Mouse (Mus musculus): ENCODE results near the gene Gan. TPM values are rescaled to one million over a fixed set of nuclear protein-coding genes. Genes with fewer than 3 reads are reported as not detected.

Gan gene
- polyA plus RNA-seq, 1 experiment from 2014 or later, result 1.6 TPM

DNA sequence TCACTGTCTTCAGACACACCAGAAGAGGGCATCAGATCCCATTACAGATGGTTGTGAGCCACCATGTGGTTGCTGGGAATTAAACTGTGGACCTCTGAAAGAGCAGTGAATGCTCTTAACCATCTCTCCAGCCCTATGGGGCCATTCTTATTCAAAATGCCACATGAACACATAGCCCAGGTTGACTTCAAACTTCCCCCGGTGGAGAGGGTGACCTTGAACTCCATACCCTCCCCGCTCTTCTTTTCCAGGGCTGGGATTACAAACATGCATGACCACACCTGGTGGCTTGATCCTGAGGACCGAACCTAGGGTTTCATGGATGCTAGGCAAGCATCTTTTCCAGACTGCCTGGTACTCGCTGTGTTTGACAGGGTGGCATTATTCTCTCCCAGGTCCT is 78.6 kb downstream of the Gan start:
- Histone ChIP-seq H3K4me3 (ENCODE audit: low read length) (no peak overlapping the region), H3K9ac (replicated peaks; ENCODE audit: low read length) (no peak overlapping the region), H3K4me2 (replicated peaks; ENCODE audit: low read depth, low read length) (no peak overlapping the region), H3K4me1 (ENCODE audit: insufficient read depth, low read length) (no peaks in the 10 kb centered on the region), H3K27ac (ENCODE audit: low read length) (no peak overlapping the region), H3K27me3 (ENCODE audit: insufficient read depth, low read length) (no peaks in the 10 kb centered on the region), H3K36me3 (ENCODE audit: insufficient read depth, low read length) (no peaks in the 10 kb centered on the region), H3K9me3 (ENCODE audit: low read length) (no peaks in the 10 kb centered on the region)
- WGBS, result 96% methylated on average over 4 of the region's 4 CpGs
- ATAC-seq (ENCODE audit: low FRiP score, low TSS enrichment), result no peak

DNA sequence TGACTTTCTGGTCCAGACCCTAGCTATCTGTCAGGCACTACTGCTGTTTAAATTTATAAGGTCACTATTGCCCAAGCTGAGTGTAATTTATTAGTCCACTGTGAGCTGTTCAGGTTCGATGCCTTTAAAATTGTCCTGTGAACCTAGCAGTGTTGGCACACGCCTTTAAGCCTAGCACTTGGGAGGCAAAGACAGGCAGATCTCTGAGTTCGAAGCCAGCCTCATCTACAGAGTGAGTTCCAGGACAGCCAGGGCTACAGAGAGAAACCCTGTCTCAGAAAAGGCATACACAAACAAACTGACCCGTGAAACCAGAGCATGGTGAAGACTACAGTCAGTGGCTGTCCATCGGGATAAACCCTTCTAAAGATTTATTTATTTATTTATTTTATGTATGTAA is 82.4 kb downstream of the Gan start:
- ATAC-seq (ENCODE audit: low FRiP score, low TSS enrichment), result no peak
- Histone ChIP-seq H3K4me1 (ENCODE audit: insufficient read depth, low read length) (no peaks in the 10 kb centered on the region), H3K9ac (replicated peaks; ENCODE audit: low read length) (no peak overlapping the region), H3K27ac (ENCODE audit: low read length) (no peak overlapping the region), H3K36me3 (ENCODE audit: insufficient read depth, low read length) (no peaks in the 10 kb centered on the region), H3K4me3 (ENCODE audit: low read length) (no peak overlapping the region), H3K27me3 (ENCODE audit: insufficient read depth, low read length) (no peaks in the 10 kb centered on the region), H3K4me2 (replicated peaks; ENCODE audit: low read depth, low read length) (no peak overlapping the region), H3K9me3 (ENCODE audit: low read length) (no peaks in the 10 kb centered on the region)
- WGBS, result 48% methylated on average over 5 of the region's 5 CpGs

DNA sequence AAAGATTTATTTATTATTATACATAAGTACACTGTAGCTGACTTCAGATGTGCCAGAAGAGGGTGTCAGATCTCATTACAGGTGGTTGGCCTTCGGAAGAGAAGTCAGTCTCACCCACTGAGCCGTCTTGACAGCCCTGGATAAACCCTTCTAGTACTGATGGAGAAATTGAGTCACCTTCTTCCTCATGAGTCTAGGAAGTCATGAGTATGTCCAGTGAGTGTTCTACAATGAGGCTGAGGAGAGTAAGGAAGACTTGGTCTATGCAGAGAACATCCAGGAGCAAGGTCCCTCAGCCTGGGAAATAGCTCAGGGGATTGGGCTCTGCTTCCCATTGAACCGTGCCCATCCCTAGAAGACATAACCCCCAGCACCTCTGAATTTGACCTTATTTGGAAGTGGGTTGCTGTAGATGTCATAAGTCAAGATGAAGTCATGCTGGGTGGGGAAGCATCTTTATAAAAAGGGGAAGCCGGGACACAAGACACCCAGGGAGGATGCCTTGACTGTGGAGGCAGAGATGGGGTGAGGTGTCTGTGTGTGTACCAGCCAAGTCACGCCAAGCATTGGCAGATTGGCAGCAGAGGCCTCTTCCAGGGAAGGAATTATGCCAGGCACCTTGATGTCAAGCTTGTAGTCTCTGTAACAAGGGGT is 83.0 kb downstream of the Gan start:
- Histone ChIP-seq H3K4me3 (ENCODE audit: low read length) (no peak overlapping the region), H3K4me2 (replicated peaks; ENCODE audit: low read depth, low read length) (no peak overlapping the region), H3K27ac (ENCODE audit: low read length) (no peak overlapping the region), H3K4me1 (ENCODE audit: insufficient read depth, low read length) (no peaks in the 10 kb centered on the region), H3K36me3 (ENCODE audit: insufficient read depth, low read length) (no peaks in the 10 kb centered on the region), H3K9me3 (ENCODE audit: low read length) (no peaks in the 10 kb centered on the region), H3K9ac (replicated peaks; ENCODE audit: low read length) (no peak overlapping the region), H3K27me3 (ENCODE audit: insufficient read depth, low read length) (no peaks in the 10 kb centered on the region)
- ATAC-seq (ENCODE audit: low FRiP score, low TSS enrichment), result no peak
- 64% methylated on average over 5 of the region's 5 CpGs for WGBS

DNA sequence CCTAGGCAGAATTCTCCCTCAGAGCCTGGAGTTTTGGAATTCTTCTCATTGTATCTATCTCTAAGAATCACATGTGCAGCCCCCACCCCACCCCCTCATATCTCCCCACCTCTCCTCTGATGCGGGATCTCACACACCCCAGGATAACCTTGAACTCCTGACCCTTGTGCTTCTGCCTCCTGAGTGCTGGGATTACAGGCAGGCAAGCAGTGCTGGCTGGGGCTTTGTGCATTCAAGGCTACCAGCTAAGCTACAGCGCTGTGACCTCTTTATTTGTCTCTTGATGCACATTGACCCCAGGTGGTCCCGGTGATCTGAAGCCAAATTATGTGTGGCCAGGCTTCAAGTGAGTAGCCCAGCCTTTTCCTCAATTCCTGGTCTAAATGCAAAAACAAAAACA is 83.9 kb downstream of the Gan start:
- no peak overlapping the region for H3K4me2 ChIP-seq (replicated peaks; ENCODE audit: low read depth, low read length)
- ATAC-seq (ENCODE audit: low FRiP score, low TSS enrichment), result no peak
- no peaks in the 10 kb centered on the region for H3K27me3 ChIP-seq (ENCODE audit: insufficient read depth, low read length)
- H3K4me3 ChIP-seq (ENCODE audit: low read length), result no peak overlapping the region
- H3K9me3 ChIP-seq (ENCODE audit: low read length), result no peaks in the 10 kb centered on the region
- no peaks in the 10 kb centered on the region for H3K36me3 ChIP-seq (ENCODE audit: insufficient read depth, low read length)
- H3K27ac ChIP-seq (ENCODE audit: low read length), result no peak overlapping the region
- WGBS, result 46% methylated on average over 3 of the region's 3 CpGs
- H3K9ac ChIP-seq (replicated peaks; ENCODE audit: low read length), result no peak overlapping the region
- no peaks in the 10 kb centered on the region for H3K4me1 ChIP-seq (ENCODE audit: insufficient read depth, low read length)

DNA sequence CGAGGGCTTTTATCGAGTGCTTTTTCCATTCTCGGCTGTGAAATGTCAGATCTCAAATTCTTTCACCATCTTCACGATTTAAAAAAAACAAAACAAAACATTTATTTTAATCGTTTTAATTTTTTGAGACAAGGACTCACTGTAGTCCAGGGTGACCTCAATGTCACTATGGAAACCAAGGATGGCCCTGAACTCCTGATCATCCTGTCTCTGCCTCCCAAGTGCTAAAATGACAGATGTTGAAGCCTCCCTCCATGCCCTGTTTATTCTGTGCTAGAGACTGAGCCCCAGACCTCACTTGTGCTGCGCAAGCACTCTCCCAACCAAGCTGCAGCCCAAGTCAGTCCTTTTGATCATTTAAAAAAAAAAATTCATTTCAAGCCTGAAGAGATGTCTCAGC is 84.4 kb downstream of the Gan start:
- no peaks in the 10 kb centered on the region for H3K36me3 ChIP-seq (ENCODE audit: insufficient read depth, low read length)
- no peaks in the 10 kb centered on the region for H3K4me1 ChIP-seq (ENCODE audit: insufficient read depth, low read length)
- H3K4me3 ChIP-seq (ENCODE audit: low read length), result no peak overlapping the region
- no peak overlapping the region for H3K4me2 ChIP-seq (replicated peaks; ENCODE audit: low read depth, low read length)
- no peak for ATAC-seq (ENCODE audit: low FRiP score, low TSS enrichment)
- no peak overlapping the region for H3K27ac ChIP-seq (ENCODE audit: low read length)
- H3K9ac ChIP-seq (replicated peaks; ENCODE audit: low read length), result no peak overlapping the region
- 67% methylated on average over 6 of the region's 6 CpGs for WGBS
- H3K9me3 ChIP-seq (ENCODE audit: low read length), result no peaks in the 10 kb centered on the region
- H3K27me3 ChIP-seq (ENCODE audit: insufficient read depth, low read length), result no peaks in the 10 kb centered on the region

DNA sequence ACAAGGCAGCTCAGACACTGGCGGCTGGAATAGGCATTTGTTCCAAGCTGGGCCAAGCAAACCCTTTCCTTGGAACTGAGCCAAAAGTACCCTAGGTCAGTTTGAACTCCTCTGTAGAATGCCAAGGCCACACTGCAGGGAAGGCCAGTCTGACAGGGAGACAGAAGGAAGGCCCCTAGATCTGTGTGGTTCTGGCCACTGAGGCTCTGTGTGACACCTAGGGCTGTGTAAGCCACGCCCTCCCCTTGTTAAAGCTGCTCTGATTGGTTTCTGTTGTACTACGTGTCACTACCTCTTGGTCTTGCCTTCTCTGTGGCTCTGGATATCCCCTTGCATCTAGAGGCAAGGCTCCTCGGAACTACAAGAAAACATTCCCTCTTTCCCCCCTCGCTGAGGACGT is 86.7 kb downstream of the Gan start:
- Histone ChIP-seq H3K4me2 (replicated peaks; ENCODE audit: low read depth, low read length) (no peak overlapping the region), H3K4me1 (ENCODE audit: insufficient read depth, low read length) (no peaks in the 10 kb centered on the region), H3K9ac (replicated peaks; ENCODE audit: low read length) (no peak overlapping the region), H3K4me3 (ENCODE audit: low read length) (no peak overlapping the region), H3K27me3 (ENCODE audit: insufficient read depth, low read length) (no peaks in the 10 kb centered on the region), H3K9me3 (ENCODE audit: low read length) (no peaks in the 10 kb centered on the region), H3K27ac (ENCODE audit: low read length) (no peak overlapping the region), H3K36me3 (ENCODE audit: insufficient read depth, low read length) (no peaks in the 10 kb centered on the region)
- peak; percentile 23; the same call in 1 of the 2 replicates for ATAC-seq (ENCODE audit: low FRiP score, low TSS enrichment)
- 47% methylated on average over 6 of the region's 6 CpGs for WGBS

DNA sequence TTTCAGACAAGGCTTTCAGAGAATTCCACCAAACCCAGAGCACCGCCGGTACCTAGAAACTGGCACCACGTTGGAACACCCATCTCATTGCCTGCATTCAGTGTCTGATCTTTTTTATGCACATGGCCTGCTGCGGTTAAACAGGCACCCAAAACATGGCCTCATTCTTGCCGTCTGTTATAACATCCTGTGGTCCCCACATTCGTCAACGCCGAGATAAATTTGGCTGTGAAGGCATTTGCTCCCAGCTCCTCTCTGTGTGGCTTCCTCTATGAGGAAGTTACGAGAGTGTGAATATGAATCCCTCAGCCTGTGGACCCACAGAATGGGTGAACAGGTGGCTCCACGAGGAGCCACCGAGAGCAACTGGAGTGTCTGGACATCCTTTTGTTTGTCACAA is 90.4 kb downstream of the Gan start:
- WGBS, result 79% methylated on average over 11 of the region's 11 CpGs
- no peaks in the 10 kb centered on the region for H3K9me3 ChIP-seq (ENCODE audit: low read length)
- H3K9ac ChIP-seq (replicated peaks; ENCODE audit: low read length), result no peak overlapping the region
- H3K27ac ChIP-seq (ENCODE audit: low read length), result no peak overlapping the region
- no peak overlapping the region for H3K4me3 ChIP-seq (ENCODE audit: low read length)
- no peaks in the 10 kb centered on the region for H3K4me1 ChIP-seq (ENCODE audit: insufficient read depth, low read length)
- ATAC-seq (ENCODE audit: low FRiP score, low TSS enrichment), result no peak
- H3K4me2 ChIP-seq (replicated peaks; ENCODE audit: low read depth, low read length), result no peak overlapping the region
- H3K36me3 ChIP-seq (ENCODE audit: insufficient read depth, low read length), result no peaks in the 10 kb centered on the region
- no peaks in the 10 kb centered on the region for H3K27me3 ChIP-seq (ENCODE audit: insufficient read depth, low read length)

DNA sequence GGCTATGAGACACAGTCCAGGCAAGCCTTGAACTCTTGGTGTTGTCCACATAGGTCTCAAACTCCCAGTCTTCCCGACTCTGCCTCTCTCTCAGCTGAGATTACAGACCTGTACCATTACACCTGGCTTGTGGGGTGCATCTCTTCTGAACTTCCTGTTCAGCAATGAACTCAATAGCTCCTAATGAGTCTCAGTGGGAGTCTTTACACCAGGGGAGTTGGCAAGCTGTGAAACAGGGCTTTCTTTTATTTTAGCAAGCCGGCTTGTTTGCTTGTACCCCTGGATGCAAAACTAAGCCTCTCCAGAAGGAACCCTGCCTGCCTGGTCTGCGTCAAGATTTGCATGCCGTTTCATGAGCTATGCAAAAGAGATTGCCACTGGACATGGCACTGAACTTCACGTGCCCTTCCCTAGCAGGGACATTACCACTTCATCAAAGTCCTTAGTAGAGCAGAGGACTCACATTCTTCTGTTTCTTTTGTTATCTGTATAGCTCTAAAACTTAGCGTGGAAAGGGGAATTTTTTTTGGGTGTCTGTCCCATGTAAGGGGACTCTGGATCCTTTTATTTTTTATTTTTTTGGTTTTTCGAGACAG is 93.2 kb downstream of the Gan start:
- Histone ChIP-seq H3K4me1 (ENCODE audit: insufficient read depth, low read length) (peaks cover 3% of the 10 kb centered on the region; the same call in 1 of the 2 replicates), H3K27me3 (ENCODE audit: insufficient read depth, low read length) (no peaks in the 10 kb centered on the region), H3K4me3 (ENCODE audit: low read length) (no peak overlapping the region), H3K9ac (replicated peaks; ENCODE audit: low read length) (no peak overlapping the region), H3K36me3 (ENCODE audit: insufficient read depth, low read length) (no peaks in the 10 kb centered on the region), H3K27ac (ENCODE audit: low read length) (no peak overlapping the region), H3K4me2 (replicated peaks; ENCODE audit: low read depth, low read length) (no peak overlapping the region), H3K9me3 (ENCODE audit: low read length) (no peaks in the 10 kb centered on the region)
- WGBS, result 51% methylated on average over 7 of the region's 7 CpGs
- ATAC-seq (ENCODE audit: low FRiP score, low TSS enrichment), result no peak

DNA sequence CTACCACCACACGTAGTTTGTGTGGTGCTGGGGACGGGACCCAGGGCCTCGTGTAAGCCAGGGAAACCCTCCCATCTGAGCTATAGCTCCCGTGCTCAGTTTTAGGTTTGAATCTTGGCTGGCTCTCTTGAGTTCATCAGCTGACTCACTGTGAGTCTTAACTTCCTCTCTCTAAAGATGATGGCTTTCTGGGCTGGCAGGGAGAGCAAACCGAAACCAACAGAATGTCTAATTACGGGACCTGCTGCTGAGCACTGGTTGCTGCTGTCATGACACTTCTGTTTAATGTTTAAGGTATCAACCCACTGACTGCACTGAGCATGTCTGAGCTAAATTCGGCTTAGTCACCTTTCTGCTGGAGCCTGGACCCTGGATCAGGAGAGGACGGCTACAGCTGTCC is 94.7 kb downstream of the Gan start:
- Histone ChIP-seq H3K36me3 (ENCODE audit: insufficient read depth, low read length) (no peaks in the 10 kb centered on the region), H3K9me3 (ENCODE audit: low read length) (no peaks in the 10 kb centered on the region)

DNA sequence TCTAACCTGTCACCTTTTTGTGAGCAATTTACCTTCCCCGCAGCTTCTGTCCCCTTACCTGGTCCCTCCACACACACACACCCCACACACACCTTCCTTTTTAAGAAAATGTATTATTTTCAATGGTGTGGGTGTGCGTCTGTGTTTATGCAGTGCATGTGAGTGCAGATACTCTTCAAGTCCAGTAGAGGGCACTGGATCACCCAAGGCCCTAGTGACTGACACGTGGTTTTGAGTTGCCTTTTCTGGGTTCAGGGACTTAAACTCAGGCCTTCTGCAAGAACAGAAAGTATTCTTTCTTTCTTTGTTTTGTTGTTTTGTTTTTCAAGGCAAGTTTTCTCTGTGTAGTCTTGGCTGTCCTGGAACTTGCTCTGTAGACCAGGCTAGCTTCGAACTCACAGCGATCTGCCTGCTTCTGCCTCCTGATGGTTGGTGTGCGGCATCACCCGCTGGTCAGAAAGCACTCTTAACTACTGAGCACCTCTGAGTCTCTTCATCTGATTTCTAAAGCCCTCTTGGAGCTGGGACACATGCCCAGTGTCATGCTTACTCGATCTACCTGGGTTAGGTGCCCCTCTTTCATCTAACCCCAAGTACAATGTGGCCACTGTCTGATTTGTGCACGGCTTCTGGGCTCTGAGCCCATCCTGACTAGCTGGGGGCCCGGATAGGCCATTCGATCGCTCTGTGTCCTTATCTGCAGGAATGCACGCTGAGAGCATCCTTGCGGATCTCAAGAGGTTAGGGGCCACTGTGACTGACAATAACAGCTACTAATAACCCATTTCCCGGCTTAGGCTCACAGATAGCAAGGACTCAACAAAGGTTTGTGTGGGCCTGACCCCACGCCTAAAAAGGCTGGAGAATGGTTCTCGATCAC is 95.7 kb downstream of the Gan start:
- Histone ChIP-seq H3K27me3 (ENCODE audit: insufficient read depth, low read length) (no peaks in the 10 kb centered on the region), H3K27ac (ENCODE audit: low read length) (no peak overlapping the region), H3K9ac (replicated peaks; ENCODE audit: low read length) (no peak overlapping the region), H3K9me3 (ENCODE audit: low read length) (no peaks in the 10 kb centered on the region), H3K36me3 (ENCODE audit: insufficient read depth, low read length) (no peaks in the 10 kb centered on the region), H3K4me1 (ENCODE audit: insufficient read depth, low read length) (peaks cover 8% of the 10 kb centered on the region), H3K4me2 (replicated peaks; ENCODE audit: low read depth, low read length) (no peak overlapping the region), H3K4me3 (ENCODE audit: low read length) (no peak overlapping the region)
- 86% methylated on average over 17 of the region's 17 CpGs for WGBS
- ATAC-seq (ENCODE audit: low FRiP score, low TSS enrichment), result no peak

More for the DNA sequence above, 94.7 kb downstream of the Gan start:
- Histone ChIP-seq H3K9ac (replicated peaks; ENCODE audit: low read length) (no peak overlapping the region), H3K4me1 (ENCODE audit: insufficient read depth, low read length) (peaks cover 3% of the 10 kb centered on the region; the same call in 1 of the 2 replicates), H3K27me3 (ENCODE audit: insufficient read depth, low read length) (no peaks in the 10 kb centered on the region), H3K4me2 (replicated peaks; ENCODE audit: low read depth, low read length) (no peak overlapping the region), H3K27ac (ENCODE audit: low read length) (no peak overlapping the region), H3K4me3 (ENCODE audit: low read length) (no peak overlapping the region)
- WGBS, result 89% methylated on average over 8 of the region's 8 CpGs
- ATAC-seq (ENCODE audit: low FRiP score, low TSS enrichment), result no peak
